Mouse (Mus musculus) hindbrain, postnatal 0 days (tissue): Measurements from ENCODE around the gene Ccdc6. TPM values are rescaled to one million over a fixed set of nuclear protein-coding genes. Genes with fewer than 3 reads are reported as not detected.

Experiments
- ATAC-seq: fragments of 200-750 bp; cut with Nextera tagmentation; 2 replicates; pipeline ENCODE4 v1.8.0; 2017; ENCODE audit warnings: mild to moderate bottlenecking, moderate TSS enrichment, moderate library complexity
- DNase-seq: peaks from one replicate; pipeline ENCODE4 v3.0.0-alpha.2; 2015; ENCODE audit warnings: low spot score
- H3K27ac ChIP-seq: fragments of 300-500 bp; sonication (generic); 2 replicates; pipeline ENCODE4 v1.5.1; 2014; ENCODE audit warnings: mild to moderate bottlenecking
- H3K27me3 ChIP-seq: fragments of 300-500 bp; sonication (generic); 2 replicates; pipeline ENCODE4 v1.6.1; 2014; ENCODE audit warnings: low read length, mixed read lengths; ENCODE audit not compliant: insufficient read depth
- H3K36me3 ChIP-seq: fragments of 300-500 bp; sonication (generic); 2 replicates; pipeline ENCODE4 v1.6.1; 2014; ENCODE audit warnings: low read length, mixed read lengths; ENCODE audit not compliant: insufficient read depth
- H3K4me1 ChIP-seq: fragments of 300-500 bp; sonication (generic); 2 replicates; pipeline ENCODE4 v1.6.1; 2014; ENCODE audit warnings: antibody characterized with exemption, low read length, mixed read lengths; ENCODE audit not compliant: insufficient read depth
- H3K4me2 ChIP-seq: fragments of 300-500 bp; sonication (generic); 2 replicates; pipeline ENCODE4 v1.6.1; 2014; ENCODE audit warnings: low read depth, mild to moderate bottlenecking, low read length, moderate library complexity, mixed read lengths
- H3K4me3 ChIP-seq: fragments of 300-500 bp; sonication (generic); 2 replicates; pipeline ENCODE4 v1.5.1; 2014; ENCODE audit warnings: low read length
- H3K9ac ChIP-seq: fragments of 300-500 bp; sonication (generic); replicated peaks from 2 replicates; pipeline ENCODE4 v1.6.1; 2014; ENCODE audit warnings: mild to moderate bottlenecking, low read length, moderate library complexity, mixed read lengths
- H3K9me3 ChIP-seq: fragments of 300-500 bp; sonication (generic); 2 replicates; pipeline ENCODE4 v1.6.1; 2016; ENCODE audit warnings: low read length, mixed read lengths
- CTCF ChIP-seq: IDR thresholded peaks from 2 replicates; pipeline ENCODE4 v1.5.1; 2016; ENCODE audit warnings: antibody characterized with exemption, control low read depth, low read depth
- WGBS: fragments of 180-500 bp; shearing (Covaris S2); extraction: QIAGEN DNeasy Blood & Tissue Kit; methylation state at CpG from one replicate; pipeline ENCODE4 v1.1.7; 2014; 5-methylcytosine and 5-hydroxymethylcytosine counted together
- polyA plus RNA-seq: library from polyadenylated mRNA; unstranded; fragments of >200 nt; fragmentation: Nextera tagmentation; extraction: Ambion mirVana; gene quantifications from 2 replicates; pipeline ENCODE4 v1.2.1, GENCODE M21; 2015
- total RNA-seq: library from RNA; depleted of rRNA; stranded (reverse); fragments of >200 nt; gene quantifications from 2 replicates; pipeline ENCODE4 v1.2.3, GENCODE M21; 2014

Gene Ccdc6
- total and polyA plus RNA-seq, 2 experiments from 2014 or later, result 22.9 to 29.7 TPM

DNA sequence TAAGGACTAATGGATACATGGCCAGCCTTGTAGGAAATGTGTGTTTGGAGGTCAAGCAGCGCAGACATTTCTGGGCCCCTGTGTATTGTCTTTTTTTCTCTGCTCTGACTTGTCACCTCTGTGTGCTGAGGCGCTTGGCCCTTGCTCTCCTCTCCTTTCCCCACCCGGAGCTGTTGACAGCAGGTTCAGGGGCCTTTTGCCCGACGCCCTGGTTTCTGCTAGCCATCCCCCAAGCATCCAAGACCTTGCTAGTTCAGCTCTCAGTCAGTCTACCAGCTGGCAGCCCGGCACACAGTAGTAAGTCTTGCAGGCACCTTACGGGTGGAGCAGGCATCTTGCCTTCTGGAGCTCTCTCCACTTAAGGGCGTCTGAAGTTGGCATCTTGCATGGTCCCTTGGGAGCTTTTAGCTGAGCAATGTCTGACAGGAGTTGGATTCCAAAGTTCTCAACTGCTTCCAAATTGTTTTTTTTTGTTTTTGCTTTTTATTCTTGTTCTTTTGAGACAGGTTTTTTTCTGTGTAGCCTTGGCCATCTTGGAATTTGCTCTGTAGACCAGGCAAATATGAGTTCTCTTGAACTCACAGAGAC, 17.2 kb downstream of the Ccdc6 start:
- ATAC-seq, result no peak
- Histone ChIP-seq H3K27ac (no peak overlapping the region), H3K4me3 (no peak overlapping the region), H3K4me1 (no peaks in the 10 kb centered on the region; the same call in 1 of the 2 replicates), H3K4me2 (no peak overlapping the region), H3K27me3 (no peaks in the 10 kb centered on the region), H3K9ac (no peak overlapping the region), H3K36me3 (no peaks in the 10 kb centered on the region), H3K9me3 (no peaks in the 10 kb centered on the region)
- DNase-seq, result no peak
- WGBS, result 90% methylated on average over 8 of the region's 8 CpGs
- no peak for TF ChIP-seq CTCF

DNA sequence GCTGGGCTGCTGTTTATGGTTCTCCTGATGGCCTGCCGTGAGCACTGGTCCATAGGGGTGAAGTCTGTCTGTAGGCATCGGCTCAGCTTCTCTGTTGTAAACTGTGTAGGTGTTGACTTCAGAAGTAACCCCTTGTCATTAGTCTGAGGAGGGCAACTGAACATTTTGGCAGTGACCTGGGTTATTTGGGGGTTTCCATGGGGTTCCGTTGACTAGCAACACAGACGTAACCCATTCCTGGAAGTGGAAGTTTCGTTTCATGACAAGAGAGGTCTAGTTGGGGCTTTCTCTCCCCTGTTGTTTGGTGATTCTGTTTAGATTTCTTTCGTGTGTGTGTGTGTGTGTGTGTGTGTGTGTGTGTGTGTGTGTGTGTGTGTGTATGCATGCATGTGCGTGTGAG, 19.5 kb downstream of the Ccdc6 start:
- Histone ChIP-seq H3K9me3 (no peaks in the 10 kb centered on the region), H3K4me1 (peaks cover 19% of the 10 kb centered on the region), H3K4me3 (no peak overlapping the region), H3K27me3 (no peaks in the 10 kb centered on the region), H3K9ac (no peak overlapping the region), H3K27ac (no peak overlapping the region), H3K4me2 (no peak overlapping the region), H3K36me3 (no peaks in the 10 kb centered on the region)
- no peak for TF ChIP-seq CTCF
- 86% methylated on average over 7 of the region's 7 CpGs for WGBS
- ATAC-seq, result no peak
- no peak for DNase-seq

DNA sequence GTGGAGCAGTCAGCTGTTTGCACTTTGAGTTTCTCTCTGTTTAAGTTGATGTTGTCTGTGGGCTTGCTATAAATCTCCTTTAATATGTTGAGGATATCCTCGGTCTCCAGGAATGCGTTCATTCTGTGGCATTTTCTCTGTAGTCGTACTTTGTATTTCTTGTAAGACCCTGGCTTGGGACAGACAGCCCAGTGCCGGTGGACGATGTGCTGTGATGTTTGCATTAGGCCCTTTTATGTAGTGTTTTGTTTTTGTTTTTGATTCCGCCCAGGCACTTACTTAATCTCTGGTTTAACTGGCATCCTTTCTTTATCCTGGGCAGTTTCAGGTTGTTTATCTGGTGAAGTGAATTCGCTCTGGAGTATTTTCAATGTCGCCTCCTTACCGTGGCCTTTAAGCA, 22.5 kb downstream of the Ccdc6 start:
- no peaks in the 10 kb centered on the region for H3K36me3 ChIP-seq
- no peaks in the 10 kb centered on the region for H3K9me3 ChIP-seq
- peaks cover 23% of the 10 kb centered on the region for H3K4me1 ChIP-seq
- no peak for TF ChIP-seq CTCF
- 0 out of 2 replicates have a peak overlapping the region, but pooled peaks have one; percentile 3 for H3K4me2 ChIP-seq
- ATAC-seq (no peak), DNase-seq (no peak)
- H3K4me3 ChIP-seq, result no peak overlapping the region
- 29% methylated on average over 9 of the region's 9 CpGs for WGBS
- no peaks in the 10 kb centered on the region for H3K27me3 ChIP-seq
- 0 out of 2 replicates have a peak overlapping the region, but pooled peaks have one; percentile 9 for H3K9ac ChIP-seq
- peak overlapping the region; percentile 7; the same call in 1 of the 2 replicates for H3K27ac ChIP-seq

DNA sequence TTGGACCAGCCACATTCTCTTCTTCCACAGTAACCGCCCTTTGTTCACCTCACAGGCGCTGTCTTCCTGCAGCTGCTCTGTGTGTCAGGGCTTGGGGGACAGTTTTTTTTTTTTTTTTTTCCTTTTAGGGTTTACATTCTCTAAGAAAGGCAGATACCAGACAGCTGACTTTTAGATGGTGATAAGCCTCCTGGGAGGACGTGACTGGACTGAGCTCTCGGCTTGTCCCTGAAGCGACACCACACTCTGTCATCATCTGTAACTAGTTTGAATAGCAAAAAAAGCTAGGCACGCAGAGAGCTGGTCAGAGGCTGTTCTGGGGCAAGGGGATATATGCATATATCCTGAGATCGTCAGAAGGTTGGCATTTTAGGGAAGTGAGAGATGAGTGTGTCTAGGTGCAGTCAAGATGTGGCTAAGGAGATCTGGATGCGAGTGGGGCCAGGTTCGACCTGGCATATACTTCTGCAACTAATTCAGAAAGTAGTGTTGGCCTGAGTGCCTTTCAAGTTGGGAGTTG, 23.0 kb downstream of the Ccdc6 start:
- Histone ChIP-seq H3K9me3 (no peaks in the 10 kb centered on the region), H3K27ac (peak overlapping the region; percentile 7; the same call in 1 of the 2 replicates), H3K9ac (0 out of 2 replicates have a peak overlapping the region, but pooled peaks have one; percentile 9), H3K4me2 (0 out of 2 replicates have a peak overlapping the region, but pooled peaks have one; percentile 3), H3K4me3 (no peak overlapping the region), H3K27me3 (no peaks in the 10 kb centered on the region), H3K36me3 (no peaks in the 10 kb centered on the region), H3K4me1 (peaks cover 23% of the 10 kb centered on the region)
- no peak for DNase-seq
- 44% methylated on average over 9 of the region's 9 CpGs for WGBS
- no peak for TF ChIP-seq CTCF
- no peak for ATAC-seq

DNA sequence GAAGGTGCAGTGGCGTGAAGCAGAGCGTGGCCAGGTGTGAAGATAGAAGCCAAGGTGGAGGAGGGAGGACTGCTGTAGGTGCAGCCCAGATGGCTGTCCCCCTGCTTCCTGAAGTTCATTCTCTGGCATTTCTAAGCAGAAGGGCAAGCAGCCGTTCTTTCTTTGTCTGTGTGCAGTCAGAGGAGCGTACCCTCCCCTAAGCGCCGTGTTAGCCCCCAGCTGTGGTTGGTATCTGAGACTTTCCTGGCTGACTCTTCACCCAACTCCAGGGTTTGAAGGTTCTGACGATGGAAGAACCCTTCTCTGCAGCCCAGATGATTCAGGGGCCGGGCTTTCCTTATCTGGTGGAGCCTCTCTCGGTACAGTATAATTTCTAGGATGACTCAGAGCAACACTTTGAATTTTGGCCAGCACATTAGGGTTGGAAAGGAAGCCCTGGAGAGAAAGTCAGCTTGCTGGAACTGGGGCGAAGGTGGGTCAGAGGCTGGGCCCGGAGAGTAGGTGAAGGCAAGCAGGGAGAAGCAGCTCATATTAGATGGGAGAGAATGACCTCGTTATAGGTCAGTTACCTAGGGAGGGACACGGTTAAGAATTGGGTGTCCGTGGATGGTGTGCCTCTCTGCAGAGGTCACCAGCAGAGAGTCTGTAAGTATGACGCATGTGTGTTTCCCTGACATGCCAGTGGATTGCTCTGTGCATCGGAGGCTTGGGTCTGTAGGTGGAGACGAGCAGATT, 23.9 kb downstream of the Ccdc6 start:
- no peak for TF ChIP-seq CTCF
- Histone ChIP-seq H3K4me1 (peaks cover 23% of the 10 kb centered on the region), H3K9ac (0 out of 2 replicates have a peak overlapping the region, but pooled peaks have one; percentile 9), H3K27ac (peak overlapping the region; percentile 28; the same call in 1 of the 2 replicates), H3K4me2 (no peak overlapping the region), H3K36me3 (no peaks in the 10 kb centered on the region), H3K4me3 (no peak overlapping the region), H3K27me3 (no peaks in the 10 kb centered on the region), H3K9me3 (no peaks in the 10 kb centered on the region)
- WGBS, result 47% methylated on average over 17 of the region's 17 CpGs
- ATAC-seq, result 0 out of 2 replicates have a peak, but pooled peaks have one; percentile 7
- DNase-seq, result no peak

DNA sequence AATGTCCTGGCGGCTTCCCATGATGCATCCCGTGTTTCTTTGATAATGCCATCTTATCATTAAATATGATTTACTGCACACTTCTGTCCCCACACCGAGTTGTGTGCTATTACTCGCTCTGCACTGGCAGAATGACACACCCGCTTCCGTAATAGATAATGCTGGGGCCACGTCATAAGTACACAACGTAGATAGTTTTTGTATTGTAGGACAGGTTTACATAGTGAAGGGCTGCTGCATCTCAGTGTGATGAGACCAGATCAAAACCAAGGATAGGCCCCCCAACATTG, 24.4 kb downstream of the Ccdc6 start:
- H3K27me3 ChIP-seq, result no peaks in the 10 kb centered on the region
- H3K9me3 ChIP-seq, result no peaks in the 10 kb centered on the region
- no peak overlapping the region for H3K4me3 ChIP-seq
- no peak overlapping the region for H3K4me2 ChIP-seq
- H3K27ac ChIP-seq, result no peak overlapping the region
- no peaks in the 10 kb centered on the region for H3K36me3 ChIP-seq
- peaks cover 23% of the 10 kb centered on the region for H3K4me1 ChIP-seq
- ATAC-seq (no peak), DNase-seq (no peak)
- no peak for TF ChIP-seq CTCF
- H3K9ac ChIP-seq, result no peak overlapping the region
- 77% methylated on average over 8 of the region's 8 CpGs for WGBS
